Mouse (Mus musculus) embryonic fibroblast, embryonic 13.5 days (primary cell): ENCODE data around the gene Rasgrf2. TPM values are rescaled to one million over a fixed set of nuclear protein-coding genes. Genes with fewer than 3 reads are reported as not detected.
A peak's percentile ranks its signal among the peaks of the same experiment; 100 is the strongest.

Experiments used
- H3K27ac ChIP-seq: 2 replicates; pipeline ENCODE4 v1.5.1; 2012; ENCODE audit warnings: low read length, control low read depth, inconsistent platforms; ENCODE audit not compliant: insufficient read depth
- H3K4me1 ChIP-seq: 2 replicates; pipeline ENCODE4 v1.6.1; 2011; ENCODE audit warnings: low read length; ENCODE audit not compliant: control insufficient read depth, insufficient read depth
- H3K4me3 ChIP-seq: 2 replicates; pipeline ENCODE4 v1.5.1; 2011; ENCODE audit warnings: mild to moderate bottlenecking, control low read depth, low read length; ENCODE audit not compliant: insufficient read depth
- CTCF ChIP-seq: IDR thresholded peaks from 2 replicates; pipeline ENCODE4 v1.5.1; 2011; ENCODE audit warnings: mild to moderate bottlenecking, control low read depth, low read length, moderate library complexity, borderline replicate concordance; ENCODE audit not compliant: insufficient read depth
- POLR2A ChIP-seq: IDR thresholded peaks from 2 replicates; pipeline ENCODE4 v1.6.1; 2011; ENCODE audit warnings: low read depth, mild to moderate bottlenecking, control low read depth, low read length, moderate library complexity
- polyA plus RNA-seq: library from polyadenylated mRNA; stranded (reverse); fragments of >200 nt; gene quantifications from 2 replicates; pipeline ENCODE4 v1.2.4, GENCODE M21; 2011; ENCODE audit warnings: low read depth; ENCODE audit not compliant: missing spikeins, insufficient read length

The Rasgrf2 gene
- polyA plus RNA-seq, 1 experiment = 0.11 TPM

DNA sequence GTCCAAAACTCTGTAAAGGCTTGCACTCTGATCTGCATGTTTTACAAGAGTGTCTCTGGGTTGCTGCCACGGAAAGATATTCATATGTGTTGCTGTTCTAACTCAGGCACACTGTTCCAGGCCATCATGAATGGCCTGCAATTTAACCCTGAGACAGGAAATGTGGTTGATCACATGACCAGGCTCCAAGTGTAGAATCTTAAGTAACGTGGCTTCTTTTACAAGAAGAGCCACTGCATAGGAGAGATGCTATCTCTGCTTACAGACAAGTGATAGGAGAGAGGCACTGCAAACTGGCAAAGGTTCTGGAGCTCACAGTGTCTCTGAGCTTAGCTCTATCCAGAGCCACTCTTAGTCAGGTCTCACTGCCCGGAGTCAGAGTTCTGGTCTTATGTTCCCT lies 210.4 kb downstream of the Rasgrf2 start:
- Histone ChIP-seq H3K4me1 (peaks cover 5% of the 10 kb centered on the region; the same call in 1 of the 2 replicates), H3K27ac (no peak overlapping the region), H3K4me3 (no peak overlapping the region)
- no peak for TF ChIP-seq CTCF
- no peak for TF ChIP-seq POLR2A

DNA sequence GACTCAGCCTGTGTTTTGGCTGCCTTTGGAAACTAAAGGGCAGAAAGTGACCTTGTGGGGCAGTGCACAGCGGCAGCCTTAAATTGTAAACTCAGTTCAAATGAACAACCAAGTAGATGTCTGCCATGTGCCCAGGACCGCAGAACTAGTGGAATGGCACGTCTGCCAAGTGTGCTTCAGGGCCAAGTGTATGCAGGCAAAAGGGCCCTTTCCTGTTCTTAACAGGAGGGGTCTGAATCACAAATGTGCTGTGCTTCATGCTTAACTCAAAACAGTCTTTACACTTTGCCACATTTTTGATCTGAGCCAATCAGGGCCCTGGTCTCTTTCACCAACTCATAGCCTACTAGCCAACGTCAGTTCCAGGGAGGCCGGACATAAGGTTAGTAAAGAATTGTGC lies 212.7 kb downstream of the Rasgrf2 start:
- no peak overlapping the region for H3K27ac ChIP-seq
- no peak overlapping the region for H3K4me3 ChIP-seq
- TF ChIP-seq CTCF (no peak), POLR2A (no peak)
- peaks cover 5% of the 10 kb centered on the region; the same call in 1 of the 2 replicates for H3K4me1 ChIP-seq

DNA sequence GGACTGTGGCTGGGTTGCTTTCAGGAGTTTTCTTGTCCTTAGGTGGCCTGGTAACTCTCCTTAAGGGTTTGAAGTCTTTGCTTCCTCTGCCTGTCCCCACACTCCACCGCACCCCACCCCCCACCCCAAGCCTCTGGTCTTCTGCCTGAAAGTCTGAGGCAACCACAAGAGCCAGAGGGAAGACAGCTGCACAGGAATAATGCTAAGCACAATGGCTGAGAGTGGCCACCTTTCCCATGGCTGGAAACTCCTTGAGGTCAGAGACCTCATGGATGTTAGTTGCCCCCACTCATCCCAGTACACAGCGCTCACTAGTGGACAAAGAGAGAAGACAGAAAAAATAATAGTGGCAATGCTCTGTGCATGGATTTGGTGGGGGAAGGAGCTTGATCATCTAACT lies 213.6 kb downstream of the Rasgrf2 start:
- Histone ChIP-seq H3K4me3 (no peak overlapping the region), H3K4me1 (peaks cover 5% of the 10 kb centered on the region; the same call in 1 of the 2 replicates), H3K27ac (no peak overlapping the region)
- TF ChIP-seq CTCF = no peak
- TF ChIP-seq POLR2A = no peak

DNA sequence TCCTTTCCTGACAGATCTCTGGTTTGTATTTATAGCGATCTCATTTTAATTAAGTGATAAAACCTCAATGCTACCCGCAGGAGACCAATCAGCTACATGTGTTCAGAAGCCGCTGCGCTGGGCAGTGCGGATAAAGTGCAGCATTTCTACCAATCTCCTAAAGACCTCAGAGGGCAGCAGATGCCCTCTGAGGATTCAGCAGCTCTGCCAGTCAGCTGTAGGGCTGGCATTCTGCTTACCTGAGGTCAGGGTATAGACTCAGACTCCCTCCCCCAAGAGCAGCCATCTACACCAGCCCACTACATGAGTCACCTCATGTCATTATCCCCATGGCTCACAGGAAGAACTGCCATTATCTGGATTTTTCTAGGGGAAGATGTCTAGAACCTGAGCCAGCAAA lies 215.1 kb downstream of the Rasgrf2 start:
- Histone ChIP-seq H3K4me3 (no peak overlapping the region), H3K27ac (no peak overlapping the region), H3K4me1 (peaks cover 5% of the 10 kb centered on the region; the same call in 1 of the 2 replicates)
- no peak for TF ChIP-seq CTCF
- TF ChIP-seq POLR2A = no peak

DNA sequence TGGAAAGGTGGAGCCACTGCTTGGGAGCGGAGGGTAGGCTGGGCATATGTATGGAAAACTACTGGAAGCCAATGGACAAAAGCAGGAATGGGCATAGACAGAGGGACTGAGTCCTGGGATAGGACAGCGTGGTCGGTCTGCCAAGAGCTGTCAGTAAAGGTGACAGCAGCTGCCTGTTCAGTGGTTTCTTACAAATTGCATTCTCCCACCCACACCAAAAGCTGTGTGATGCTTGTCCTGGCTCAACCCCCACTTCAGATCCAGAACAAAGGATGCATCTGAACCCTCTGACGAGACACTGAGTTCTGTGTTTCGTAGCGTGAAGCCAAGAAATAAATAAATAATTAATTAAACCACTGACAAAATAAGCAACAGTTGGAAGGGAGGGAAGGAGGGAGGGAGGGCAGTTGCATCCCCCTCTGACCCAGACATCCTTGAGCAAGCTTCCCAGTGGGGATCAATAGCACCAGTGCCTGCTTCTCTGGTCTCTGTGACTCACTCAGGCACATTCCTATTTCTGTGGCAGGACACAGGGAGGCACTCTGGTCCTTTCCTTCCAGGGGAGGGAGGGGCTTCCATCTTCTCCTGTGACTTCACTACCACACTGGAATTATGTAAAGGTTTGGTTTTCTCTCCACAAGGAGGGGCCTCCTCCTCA lies 215.7 kb downstream of the Rasgrf2 start:
- TF ChIP-seq POLR2A (no peak), CTCF (0 out of 2 replicates have a peak, but pooled peaks have one; percentile 15)
- peaks cover 5% of the 10 kb centered on the region; the same call in 1 of the 2 replicates for H3K4me1 ChIP-seq
- no peak overlapping the region for H3K4me3 ChIP-seq
- H3K27ac ChIP-seq = no peak overlapping the region

DNA sequence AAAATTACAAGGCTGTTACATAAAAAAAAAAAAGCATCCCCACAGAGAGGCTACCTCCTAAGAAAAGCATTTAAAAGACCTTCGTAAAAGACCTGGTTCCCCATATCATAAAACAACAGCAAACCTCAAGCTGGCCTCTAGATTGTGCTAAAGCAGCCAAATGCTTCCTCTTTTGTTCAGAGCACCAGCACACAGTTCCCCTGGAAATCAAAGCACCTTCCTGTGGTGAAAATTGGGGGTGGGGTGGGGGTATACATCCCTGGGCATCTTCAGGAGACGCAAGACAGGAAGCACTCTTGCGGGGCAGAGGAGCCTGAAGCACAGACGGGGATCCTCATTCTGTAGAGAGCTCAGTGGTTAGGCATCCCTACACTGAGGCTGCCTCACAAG lies 216.3 kb downstream of the Rasgrf2 start:
- H3K4me1 ChIP-seq = peaks cover 5% of the 10 kb centered on the region
- H3K4me3 ChIP-seq = no peak overlapping the region
- no peak overlapping the region for H3K27ac ChIP-seq
- TF ChIP-seq CTCF = no peak
- TF ChIP-seq POLR2A = no peak

DNA sequence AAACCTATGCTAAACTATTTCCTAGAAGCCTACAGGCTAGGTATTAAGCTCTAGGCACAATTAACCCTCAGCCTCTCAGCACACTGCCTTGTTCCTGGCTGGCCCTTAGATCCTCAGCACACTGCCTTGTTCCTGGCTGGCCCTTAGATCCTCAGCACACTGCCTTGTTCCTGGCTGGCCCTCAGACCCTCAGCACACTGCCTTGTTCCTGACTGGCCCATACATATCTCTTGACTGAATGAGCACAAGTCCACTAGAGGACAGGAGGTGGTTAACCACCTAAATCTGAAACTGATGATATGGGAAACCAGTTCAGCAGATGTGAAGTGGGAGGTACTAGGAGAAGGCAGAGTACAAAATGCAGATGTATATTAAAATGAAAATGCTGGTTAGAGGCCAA lies 219.8 kb downstream of the Rasgrf2 start:
- TF ChIP-seq CTCF = no peak
- no peak for TF ChIP-seq POLR2A
- H3K4me3 ChIP-seq = no peak overlapping the region
- H3K27ac ChIP-seq = no peak overlapping the region
- H3K4me1 ChIP-seq = peaks cover 2% of the 10 kb centered on the region; the same call in 1 of the 2 replicates

DNA sequence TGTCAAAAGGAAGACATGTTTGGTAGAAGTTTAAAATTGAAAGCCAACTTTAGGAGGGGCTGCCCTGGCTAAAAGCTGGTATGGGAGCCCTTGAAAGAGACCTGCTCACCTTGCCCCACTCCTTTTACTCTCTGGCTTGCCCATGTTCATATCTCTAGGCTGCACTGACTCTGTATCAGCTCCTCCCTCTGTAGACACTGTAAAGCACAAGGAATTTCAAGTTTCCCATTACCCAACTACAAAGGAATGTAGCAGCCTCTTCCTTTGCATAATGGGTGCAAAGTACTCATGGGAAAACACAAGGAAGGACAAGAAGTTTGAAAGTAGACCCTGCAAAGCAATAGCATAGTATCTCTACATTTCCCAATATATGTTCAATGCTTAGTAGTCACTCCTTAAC lies 220.2 kb downstream of the Rasgrf2 start:
- no peak for TF ChIP-seq POLR2A
- no peak for TF ChIP-seq CTCF
- H3K27ac ChIP-seq = no peak overlapping the region
- no peak overlapping the region for H3K4me3 ChIP-seq
- H3K4me1 ChIP-seq = no peaks in the 10 kb centered on the region; the same call in 1 of the 2 replicates

DNA sequence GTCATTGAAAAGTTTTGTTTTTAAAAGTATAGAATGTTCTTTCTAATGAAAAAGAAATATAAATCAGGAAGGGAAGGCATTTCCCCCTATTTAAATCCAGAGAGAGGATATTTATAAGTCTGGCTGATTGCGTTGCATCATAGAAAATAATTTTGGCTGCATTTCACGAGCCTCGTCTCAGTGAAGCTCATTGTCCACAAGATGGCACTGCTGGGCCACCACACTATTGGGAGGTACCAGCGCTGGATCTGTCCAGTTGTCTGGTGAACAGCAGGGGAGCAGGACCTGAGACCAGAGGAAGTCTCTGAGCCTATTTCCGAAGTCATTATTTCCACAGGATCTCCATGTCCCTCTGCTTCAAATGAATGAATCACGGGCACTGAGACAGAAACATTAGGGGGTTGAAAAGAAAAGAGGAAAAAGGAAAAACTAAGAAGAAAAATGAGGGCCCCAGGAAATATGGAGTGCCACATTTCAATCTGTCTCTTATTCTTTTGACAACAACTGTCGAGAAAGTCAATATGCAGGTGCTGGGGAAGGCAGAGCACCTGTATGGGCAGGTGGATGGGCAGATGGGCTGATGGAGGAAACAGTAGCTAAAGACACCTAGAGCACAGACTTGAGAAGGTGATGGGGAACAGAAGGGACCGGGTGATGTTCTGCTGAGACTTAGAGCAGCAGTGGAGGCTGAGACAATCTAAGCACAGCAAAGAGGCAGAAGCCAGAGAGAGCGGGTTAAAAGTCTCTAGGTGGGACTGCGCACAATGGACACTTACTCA lies 223.1 kb downstream of the Rasgrf2 start:
- TF ChIP-seq POLR2A (no peak), CTCF (peak; percentile 92)
- Histone ChIP-seq H3K4me3 (no peak overlapping the region), H3K4me1 (no peaks in the 10 kb centered on the region; the same call in 1 of the 2 replicates), H3K27ac (no peak overlapping the region)

DNA sequence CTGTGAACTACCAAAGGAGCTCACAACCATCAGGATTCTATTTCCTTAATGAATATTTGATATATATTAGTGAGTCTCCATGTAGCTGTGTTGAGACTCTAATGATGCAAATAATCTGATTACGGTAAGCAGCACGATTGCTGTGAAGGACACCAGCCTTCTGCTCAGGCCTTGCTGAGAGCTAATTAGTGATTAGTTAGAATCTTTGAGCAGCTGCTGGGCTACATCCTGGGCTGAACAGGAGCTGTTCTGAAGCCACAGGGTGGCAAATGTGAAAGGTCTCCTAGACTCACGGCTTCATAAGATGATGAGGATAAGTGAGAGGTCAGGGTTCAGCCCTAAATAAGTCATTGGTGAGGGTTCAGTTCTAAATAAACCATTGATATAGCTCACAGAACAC lies 225.1 kb downstream of the Rasgrf2 start:
- H3K4me3 ChIP-seq = no peak overlapping the region
- no peak for TF ChIP-seq POLR2A
- TF ChIP-seq CTCF = no peak

More for the DNA sequence above, 225.1 kb downstream of the Rasgrf2 start:
- Histone ChIP-seq H3K27ac (no peak overlapping the region), H3K4me1 (no peaks in the 10 kb centered on the region; the same call in 1 of the 2 replicates)
